Mouse (Mus musculus): ENCODE data around the gene Gm10665.
"Not testable (repeated sequence)": the region's sequence is repeated elsewhere in the genome, so short reads cannot be mapped to it uniquely, and the experiment has no call there.

The Gm10665 gene

GRCm38 (mm10) chr7:22463975-22464374 lies at the start of gene Gm10665:
Gene Gm10665, minus strand, starts transcription at chr7:22464075.
- DNase-seq (ENCODE audit: low spot score): not testable (repeated sequence)

DNA sequence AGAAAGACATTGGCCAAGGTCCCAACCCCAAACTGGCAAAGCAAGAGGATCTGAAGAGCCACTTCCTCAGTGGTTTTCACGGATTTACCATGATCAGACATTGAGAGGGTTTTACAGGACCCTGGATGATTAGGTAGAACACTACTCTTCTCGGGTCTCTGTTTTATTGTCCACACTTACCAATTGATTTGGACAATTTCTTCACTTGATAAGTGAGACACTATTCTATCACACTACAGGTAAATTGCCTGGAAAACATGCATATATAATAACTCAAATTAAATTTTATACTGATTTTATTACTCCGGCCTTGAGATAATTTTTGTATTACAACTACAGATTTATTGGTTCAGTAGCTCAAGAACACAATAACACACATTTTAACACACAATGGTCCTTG lies 35.7 kb upstream of the Gm10665 start, which contains the start of gene Vmn1r151:
TSS of gene Vmn1r151 (minus strand) at position 101 of the 400 bp plus-strand sequence.
- DNase-seq (ENCODE audit: low spot score): not testable (repeated sequence)

DNA sequence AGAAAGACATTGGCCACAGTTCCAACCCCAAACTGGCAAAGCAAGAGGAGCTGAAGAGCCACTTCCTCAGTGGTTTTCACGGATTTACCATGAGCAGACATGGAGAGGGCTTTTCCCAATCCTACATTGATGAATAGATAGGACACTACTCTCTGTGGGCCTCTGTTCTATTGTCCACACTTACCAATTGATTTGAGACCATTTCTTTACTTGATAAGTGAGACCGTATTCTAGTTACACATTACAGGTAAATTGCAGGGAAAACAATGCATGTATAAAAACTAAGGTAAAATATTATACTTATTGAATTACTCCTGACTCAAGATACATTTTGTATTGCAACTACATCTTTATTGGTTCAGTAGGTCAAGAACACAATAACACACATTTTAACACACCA lies 25.7 kb downstream of the Gm10665 start, which contains the start of gene Vmn1r149:
TSS of gene Vmn1r149 (minus strand) at position 101 of the 400 bp plus-strand sequence.
- DNase-seq (ENCODE audit: low spot score): not testable (repeated sequence)

- not testable (repeated sequence) for DNase-seq (ENCODE audit: low spot score)
Measured at GRCm38 (mm10) chr7:22413283-22413682, 50.6 kb downstream of the Gm10665 start, which contains the start of gene Vmn1r148. Gene Vmn1r148, plus strand, starts transcription at chr7:22413583.

Data from retina, embryonic 14.5 days (tissue).